Mouse (Mus musculus): ENCODE data around the gene Usp30. TPM values are rescaled to one million over a fixed set of nuclear protein-coding genes. Genes with fewer than 3 reads are reported as not detected.

The Usp30 gene
- total and polyA plus RNA-seq, 3 experiments, result 12.8 to 21.1 TPM; not detected in 1

DNA sequence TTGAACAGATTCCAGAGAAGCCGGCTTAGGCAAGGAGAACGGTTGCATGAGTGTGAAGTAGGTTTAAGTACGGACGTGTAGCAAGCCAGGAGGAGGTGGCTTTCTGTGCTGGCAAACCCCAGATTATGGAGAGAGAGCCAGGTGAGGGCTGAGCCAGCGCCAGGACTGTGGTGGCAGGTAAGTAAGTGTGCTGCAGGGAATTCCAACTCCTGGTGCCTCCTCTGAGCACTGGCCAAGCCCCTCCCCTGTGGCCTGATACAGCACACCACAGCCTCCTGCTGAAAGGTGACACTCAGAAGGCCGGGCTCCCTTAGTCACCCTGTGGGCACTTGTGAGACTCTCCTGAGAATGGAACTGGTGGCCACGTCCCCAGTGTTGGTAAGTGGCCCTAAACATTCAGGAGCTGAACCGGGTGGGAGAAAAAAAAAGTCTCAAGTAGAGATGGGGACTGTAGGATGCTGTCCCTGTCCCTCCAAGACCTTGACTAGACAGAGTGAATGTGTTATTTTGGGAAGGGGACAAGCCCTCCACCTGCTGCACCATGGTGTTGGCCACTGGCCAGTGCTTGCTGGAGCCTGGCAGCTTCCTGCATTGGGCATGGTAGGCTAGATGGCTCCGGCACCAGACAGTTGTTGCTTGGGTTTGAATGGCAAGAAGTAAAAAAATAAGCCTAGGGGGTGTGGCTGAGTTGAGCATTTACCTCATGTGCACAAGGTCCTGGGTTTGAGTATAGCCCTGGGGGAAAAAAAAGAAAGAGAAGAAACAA lies 90.1 kb downstream of the Usp30 start:
- TF ChIP-seq JUND (IDR thresholded peaks at IDR 0.05; ENCODE audit: low read depth, low read length) (no peak), MXI1 (IDR thresholded peaks at IDR 0.05; ENCODE audit: low read depth, low read length) (no peak), TAL1 (IDR thresholded peaks at IDR 0.05; ENCODE audit: low read length) (no peak), CHD2 (IDR thresholded peaks at IDR 0.05; ENCODE audit: low read length) (no peak), SMC3 (IDR thresholded peaks at IDR 0.05; ENCODE audit: low read depth, low read length) (no peak), RAD21 (IDR thresholded peaks at IDR 0.05; ENCODE audit: low read depth, low read length) (no peak), ZC3H11A (IDR thresholded peaks at IDR 0.05; ENCODE audit: low read depth, low read length) (no peak), ETS1 (IDR thresholded peaks at IDR 0.05; ENCODE audit: low read depth, low read length) (no peak), RCOR1 (IDR thresholded peaks at IDR 0.05; ENCODE audit: low read depth, low read length) (no peak), POLR2AphosphoS2 (IDR thresholded peaks at IDR 0.05; ENCODE audit: low read length) (no peak), EP300 (IDR thresholded peaks at IDR 0.05; ENCODE audit: low read depth in 1 of 2, low read length in 2 of 2) (no peak), MAFK (IDR thresholded peaks at IDR 0.05; ENCODE audit: borderline replicate concordance, low read depth, low read length) (no peak), MYB (IDR thresholded peaks at IDR 0.05; ENCODE audit: low read depth, low read length) (no peak), KAT2A (conservative IDR thresholded peaks at IDR 0.05; ENCODE audit: low read depth, low read length) (no peak), POLR2A (IDR thresholded peaks at IDR 0.05; ENCODE audit: control insufficient read depth in 1 of 2, insufficient read depth in 1 of 2, low read depth in 1 of 2, low read length in 2 of 2, poor library complexity in 1 of 2) (no peak), E2F4 (IDR thresholded peaks at IDR 0.05; ENCODE audit: borderline replicate concordance, low read depth, low read length) (no peak), HCFC1 (IDR thresholded peaks at IDR 0.05; ENCODE audit: low read depth, low read length) (no peak), SIN3A (IDR thresholded peaks at IDR 0.05; ENCODE audit: low read length) (no peak), ZNF384 (IDR thresholded peaks at IDR 0.05; ENCODE audit: low read depth, low read length) (no peak), ZMIZ1 (IDR thresholded peaks at IDR 0.05; ENCODE audit: low read depth, low read length) (no peak)
- DNase-seq (ENCODE audit: low read depth, low spot score), result no peak
- H3K4me3 ChIP-seq (ENCODE audit: control insufficient read depth in 1 of 2, insufficient read depth in 1 of 2, low read depth in 2 of 2, low read length in 2 of 2), result no peak overlapping the region
- no peaks in the 10 kb centered on the region for H3K79me2 ChIP-seq (ENCODE audit: control insufficient read depth, insufficient read depth, low read length, poor library complexity)
- H3K27me3 ChIP-seq (ENCODE audit: control insufficient read depth in 1 of 2, insufficient read depth in 2 of 2, low read length in 2 of 2), result no peaks in the 10 kb centered on the region
- no peaks in the 10 kb centered on the region for H3K36me3 ChIP-seq (ENCODE audit: control insufficient read depth in 1 of 2, insufficient read depth in 2 of 2, low read length in 2 of 2)
- no peaks in the 10 kb centered on the region for H3K4me1 ChIP-seq (ENCODE audit: control insufficient read depth in 1 of 2, insufficient read depth in 2 of 2, low read length in 2 of 2)
- no peaks in the 10 kb centered on the region for H3K9me3 ChIP-seq (replicated peaks; ENCODE audit: insufficient read depth, low read length)
- H3K27ac ChIP-seq (ENCODE audit: control insufficient read depth, low read depth, low read length), result no peak overlapping the region
- no peak overlapping the region for H3K9ac ChIP-seq (ENCODE audit: control insufficient read depth, low read depth, low read length, poor library complexity, severe bottlenecking)

DNA sequence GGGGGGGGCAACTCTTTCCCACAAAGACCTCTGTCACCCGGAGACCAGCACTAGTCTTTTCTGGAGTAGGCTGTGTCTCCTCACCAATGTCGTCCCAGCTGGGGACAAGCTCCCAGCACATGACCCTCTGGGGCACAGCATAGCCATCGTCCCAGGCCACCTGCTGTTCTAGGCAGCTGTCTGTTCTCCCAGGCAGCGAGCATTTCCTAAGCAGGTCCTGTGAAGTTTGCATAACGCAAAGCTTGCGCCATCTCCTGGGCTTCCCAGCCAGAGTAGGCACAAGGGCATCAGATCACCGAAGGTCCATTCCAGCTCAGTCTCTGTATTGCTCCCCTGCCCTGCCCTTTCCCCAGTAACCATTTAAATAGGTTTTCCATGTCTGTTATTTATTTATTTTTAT lies 92.0 kb downstream of the Usp30 start:
- Histone ChIP-seq H3K4me3 (ENCODE audit: control insufficient read depth in 1 of 2, insufficient read depth in 1 of 2, low read depth in 2 of 2, low read length in 2 of 2) (no peak overlapping the region), H3K27ac (ENCODE audit: control insufficient read depth, low read depth, low read length) (no peak overlapping the region), H3K4me1 (ENCODE audit: control insufficient read depth in 1 of 2, insufficient read depth in 2 of 2, low read length in 2 of 2) (peaks cover 0 to under 1% of the 10 kb centered on the region in 2 experiments; a peak in 1 of 4 replicates), H3K9me3 (replicated peaks; ENCODE audit: insufficient read depth, low read length) (no peaks in the 10 kb centered on the region), H3K9ac (ENCODE audit: control insufficient read depth, low read depth, low read length, poor library complexity, severe bottlenecking) (no peak overlapping the region), H3K79me2 (ENCODE audit: control insufficient read depth, insufficient read depth, low read length, poor library complexity) (no peaks in the 10 kb centered on the region), H3K27me3 (ENCODE audit: control insufficient read depth in 1 of 2, insufficient read depth in 2 of 2, low read length in 2 of 2) (no peaks in the 10 kb centered on the region), H3K36me3 (ENCODE audit: control insufficient read depth in 1 of 2, insufficient read depth in 2 of 2, low read length in 2 of 2) (no peaks in the 10 kb centered on the region)
- TF ChIP-seq ETS1 (IDR thresholded peaks at IDR 0.05; ENCODE audit: low read depth, low read length) (no peak), BHLHE40 (IDR thresholded peaks at IDR 0.05; ENCODE audit: borderline replicate concordance, low read depth, low read length) (no peak), RCOR1 (IDR thresholded peaks at IDR 0.05; ENCODE audit: low read depth, low read length) (no peak), SIN3A (IDR thresholded peaks at IDR 0.05; ENCODE audit: low read length) (no peak), USF2 (IDR thresholded peaks at IDR 0.05; ENCODE audit: borderline replicate concordance in 1 of 2, insufficient read depth in 1 of 2, low read depth in 1 of 2, low read length in 2 of 2) (no peak), UBTF (IDR thresholded peaks at IDR 0.05; ENCODE audit: borderline replicate concordance, insufficient read depth, low read depth, low read length) (no peak)
- DNase-seq (ENCODE audit: low read depth, low spot score), result no peak

Data from MEL (cell line).